Mouse (Mus musculus) heart, postnatal 25 days (tissue): Measurements from ENCODE around the gene Dnah1. TPM values are rescaled to one million over a fixed set of nuclear protein-coding genes. Genes with fewer than 3 reads are reported as not detected.

Experiments
- DNase-seq: peaks from one replicate; pipeline ENCODE4 v3.0.0; 2022; ENCODE audit warnings: low spot score
- intact Hi-C: fragments of 180-260 bp; cut with DNase I; formaldehyde crosslinking; loops from one replicate; pipeline ENCODE4 v1.15.1; 2025
- total RNA-seq, 2 experiments: library from RNA; stranded (reverse); gene quantifications; 2 replicates each; pipeline ENCODE4 v1.2.3; 2021

The Dnah1 gene
- total RNA-seq: under 1 TPM; 0.03 to 0.11 TPM

GRCm38 (mm10) chr14:31323849-31324792 lies at the start of gene Dnah1:
TSS of gene Dnah1 (minus strand) at chr14:31323896.
- DNase-seq: peak; percentile 19
- intact Hi-C loops: loop anchor here (2.0 kb wide), 1 partner anchor 51 kb away; no protein-coding TSS in a partner anchor

- intact Hi-C loops: loop anchor here (5.0 to 10.0 kb wide), 2 partner anchors 97 to 235 kb away; no protein-coding TSS in a partner anchor
- DNase-seq: no peak
These were observed 45.7 kb upstream of the Dnah1 start for GRCm38 (mm10) chr14:31369377-31369776.

DNA sequence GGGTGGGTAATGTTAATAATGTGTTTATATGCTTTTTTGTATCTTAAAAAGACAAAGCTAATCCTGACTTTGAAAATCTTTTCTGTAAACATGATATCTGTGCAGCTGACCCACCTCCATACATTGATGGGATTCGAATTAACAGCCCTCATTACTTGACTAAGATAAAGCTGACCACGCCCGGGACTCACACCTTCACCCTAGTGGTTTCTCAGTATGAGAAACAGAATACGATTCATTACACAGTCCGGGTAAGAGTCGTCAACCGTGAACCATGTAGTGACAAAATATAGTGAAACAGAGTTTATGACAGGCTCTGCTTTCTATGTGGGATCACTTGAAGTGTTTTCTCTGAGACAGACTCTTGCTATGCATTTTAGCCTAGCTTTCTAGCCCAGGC lies 44.3 kb upstream of the Dnah1 start:
- no peak for DNase-seq
- intact Hi-C loops: loop anchor here (5.0 to 10.0 kb wide), 2 partner anchors 96 to 237 kb away; no protein-coding TSS in a partner anchor

DNA sequence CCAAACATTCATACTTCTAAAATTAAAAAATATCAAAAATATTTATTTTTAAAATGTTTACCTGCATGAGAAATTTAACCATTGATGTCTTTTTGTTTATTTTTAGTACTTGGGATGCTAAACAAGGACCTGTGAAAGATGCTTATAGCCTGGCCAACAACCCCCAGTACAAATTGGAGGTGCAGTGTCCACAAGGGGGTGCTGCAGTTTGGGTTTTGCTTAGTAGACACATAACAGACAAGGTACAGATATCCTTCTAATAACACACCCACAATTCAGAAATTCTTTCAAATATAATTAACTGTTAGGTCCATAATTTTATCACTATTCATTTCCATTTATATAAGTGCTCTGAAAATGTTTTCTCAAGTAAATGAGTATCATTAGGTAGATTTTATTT lies 41.7 kb upstream of the Dnah1 start:
- intact Hi-C loops: loop anchor here (2.0 to 10.0 kb wide), 3 partner anchors 93 to 239 kb away; no protein-coding TSS in a partner anchor
- DNase-seq: no peak

- intact Hi-C loops: loop anchor here (2.0 to 10.0 kb wide), 2 partner anchors 108 to 240 kb away; no protein-coding TSS in a partner anchor
- no peak for DNase-seq
These were observed 40.9 kb upstream of the Dnah1 start for GRCm38 (mm10) chr14:31364589-31364988.

DNA sequence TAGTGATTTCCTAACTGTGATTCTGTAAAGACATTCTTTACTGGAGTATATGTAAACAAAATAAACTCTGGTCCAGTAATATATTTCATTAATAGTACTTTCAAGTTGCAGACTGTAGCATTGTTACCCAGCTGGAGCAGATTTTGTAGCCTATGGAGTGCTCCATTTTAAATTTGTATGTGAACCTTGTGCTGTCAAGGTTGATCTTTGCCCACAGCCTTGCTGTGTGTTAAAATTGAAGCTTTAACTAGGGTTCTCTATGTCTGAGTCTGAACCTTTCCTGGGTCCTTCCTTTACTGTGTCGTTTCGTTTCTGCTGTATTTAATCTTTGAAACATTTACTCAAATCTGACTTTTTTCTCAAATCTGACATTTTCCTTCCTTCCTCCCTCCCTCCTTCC lies 38.5 kb upstream of the Dnah1 start:
- intact Hi-C loops: loop anchor here (10.0 kb wide), 1 partner anchor 243 kb away; no protein-coding TSS in a partner anchor

DNA sequence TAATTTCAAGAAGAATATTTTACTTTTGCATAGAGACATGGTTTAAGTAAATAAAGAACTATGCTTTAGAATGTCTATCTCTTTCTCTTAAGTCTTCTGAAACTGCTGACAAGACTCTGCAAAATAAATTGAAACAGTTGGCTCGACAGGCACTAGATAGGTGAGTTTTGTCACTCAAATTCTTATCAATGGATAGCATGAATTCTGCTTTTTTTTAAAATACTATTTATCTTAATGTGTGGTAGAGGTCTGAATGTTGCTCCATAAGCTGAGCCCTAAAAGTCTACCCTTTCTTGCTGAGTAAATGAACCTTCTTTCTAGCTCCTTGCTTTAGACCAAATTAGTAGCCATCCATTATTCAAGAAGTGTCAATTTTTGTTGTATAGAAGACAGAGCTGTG lies 21.7 kb upstream of the Dnah1 start:
- intact Hi-C loops: no loop called here
- no peak for DNase-seq

More for the DNA sequence above, 38.5 kb upstream of the Dnah1 start:
- no peak for DNase-seq

- DNase-seq: no peak
- intact Hi-C loops: no loop called here
These were observed 19.5 kb upstream of the Dnah1 start for GRCm38 (mm10) chr14:31343241-31343640.

- no peak for DNase-seq
- intact Hi-C loops: loop anchor here (5.0 kb wide), 1 partner anchor 86 kb away; the partner anchor contains the start of genes Bap1 and Phf7
These were observed 14.3 kb upstream of the Dnah1 start for GRCm38 (mm10) chr14:31337947-31338346.

- no peak for DNase-seq
- intact Hi-C loops: loop anchor here (5.0 kb wide), 1 partner anchor 85 kb away; the partner anchor contains the start of genes Bap1 and Phf7
These were observed 13.7 kb upstream of the Dnah1 start for GRCm38 (mm10) chr14:31337406-31337805.

- peak; percentile 94 for DNase-seq
- intact Hi-C loops: loop anchor here (5.0 kb wide), 1 partner anchor 84 kb away; the partner anchor contains the start of genes Bap1 and Phf7
These were observed 12.9 kb upstream of the Dnah1 start, which contains the start of gene Capn7 for GRCm38 (mm10) chr14:31336369-31337155. TSS of gene Capn7 (plus strand) at chr14:31336638.

GRCm38 (mm10) chr14:31335765-31336164 lies 12.1 kb upstream of the Dnah1 start:
- intact Hi-C loops: loop anchor here (5.0 kb wide), 1 partner anchor 83 kb away; the partner anchor contains the start of genes Bap1 and Phf7
- DNase-seq: no peak

DNA sequence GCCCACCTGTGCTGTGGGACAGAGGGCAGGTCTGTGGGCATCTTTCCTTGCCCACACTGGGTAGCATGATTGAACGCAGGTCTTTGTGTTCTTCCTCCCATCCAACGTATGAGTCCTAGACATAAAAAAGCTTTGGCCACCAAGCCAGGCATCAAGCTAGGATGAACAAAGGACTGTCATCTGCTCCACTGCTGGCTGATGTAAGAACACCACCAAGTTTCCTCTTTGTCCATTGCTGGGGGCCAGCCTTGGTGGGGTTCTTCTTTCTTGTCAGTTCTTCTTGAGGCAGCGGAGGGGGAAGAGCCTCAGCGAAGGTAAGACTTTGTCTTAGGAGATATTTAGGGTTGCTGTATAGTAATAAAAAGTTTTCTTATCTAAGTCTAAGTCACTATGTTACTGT lies 7.3 kb upstream of the Dnah1 start:
- intact Hi-C loops: no loop called here
- no peak for DNase-seq

DNA sequence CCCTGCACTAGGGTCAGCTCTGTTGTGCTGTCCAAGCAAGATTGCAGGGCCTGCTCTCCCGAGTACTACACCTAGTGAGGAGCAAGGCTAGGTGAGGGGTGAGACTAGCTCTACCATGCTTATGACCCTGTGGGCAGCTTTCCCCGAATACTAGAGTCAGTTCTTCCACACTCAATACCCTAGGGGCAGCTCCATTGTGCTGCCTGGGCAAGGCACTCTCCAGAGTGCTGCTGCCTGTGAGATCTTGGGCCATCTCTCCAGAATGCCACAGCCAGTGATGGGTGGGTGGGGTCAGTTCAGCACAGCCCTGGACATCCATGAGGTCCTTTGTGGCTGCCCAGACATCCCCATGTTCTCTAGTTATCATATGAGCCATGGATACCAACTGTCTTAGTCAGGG lies 6.0 kb upstream of the Dnah1 start:
- no peak for DNase-seq
- intact Hi-C loops: no loop called here

DNA sequence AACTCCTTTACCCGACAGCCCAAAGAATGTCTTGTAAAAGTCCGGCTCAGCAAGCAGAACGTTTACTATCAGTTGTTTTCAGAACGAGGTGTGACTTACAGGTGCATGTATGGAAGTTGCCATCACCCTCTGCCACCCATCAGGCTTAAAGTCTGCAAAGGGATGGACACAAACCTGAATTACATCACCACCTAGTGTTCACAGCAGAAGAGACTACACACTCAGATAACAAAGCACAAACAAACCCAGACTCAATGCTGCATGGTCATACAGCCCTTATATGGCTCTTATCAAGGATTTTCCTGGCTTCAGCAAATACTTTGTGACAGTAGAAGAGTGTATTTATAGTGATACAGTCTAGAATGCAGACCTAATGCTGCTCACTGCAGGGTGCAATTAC lies 4.0 kb upstream of the Dnah1 start:
- intact Hi-C loops: no loop called here
- no peak for DNase-seq

DNA sequence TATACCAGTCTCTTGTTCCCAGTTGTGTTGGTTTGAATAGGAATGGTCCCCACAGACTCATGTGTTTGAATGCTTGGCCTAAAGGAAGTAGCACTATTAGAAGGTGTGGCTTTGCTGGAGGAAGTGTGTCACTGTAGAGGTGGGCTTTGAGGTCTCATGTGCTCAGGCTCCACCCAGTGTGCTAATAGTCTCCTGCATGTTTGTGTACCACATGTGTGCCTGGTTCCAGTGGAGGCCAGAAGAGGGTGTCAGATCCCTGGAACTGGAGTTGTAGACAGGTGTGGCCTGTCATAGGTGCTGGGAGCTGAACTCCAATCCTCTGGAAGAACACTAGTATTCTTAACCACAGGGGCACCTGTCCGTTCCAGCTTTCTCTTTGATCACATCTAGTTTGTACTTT lies 3.5 kb upstream of the Dnah1 start:
- intact Hi-C loops: no loop called here
- no peak for DNase-seq

GRCm38 (mm10) chr14:31326770-31327169 lies 3.1 kb upstream of the Dnah1 start:
- intact Hi-C loops: no loop called here
- no peak for DNase-seq

GRCm38 (mm10) chr14:31325551-31325950 lies 1.9 kb upstream of the Dnah1 start:
- no peak for DNase-seq
- intact Hi-C loops: loop anchor here (2.0 kb wide), 1 partner anchor 53 kb away; no protein-coding TSS in a partner anchor

GRCm38 (mm10) chr14:31324851-31325250 lies 1.2 kb upstream of the Dnah1 start:
- intact Hi-C loops: loop anchor here (2.0 kb wide), 1 partner anchor 52 kb away; no protein-coding TSS in a partner anchor
- DNase-seq: no peak

DNA sequence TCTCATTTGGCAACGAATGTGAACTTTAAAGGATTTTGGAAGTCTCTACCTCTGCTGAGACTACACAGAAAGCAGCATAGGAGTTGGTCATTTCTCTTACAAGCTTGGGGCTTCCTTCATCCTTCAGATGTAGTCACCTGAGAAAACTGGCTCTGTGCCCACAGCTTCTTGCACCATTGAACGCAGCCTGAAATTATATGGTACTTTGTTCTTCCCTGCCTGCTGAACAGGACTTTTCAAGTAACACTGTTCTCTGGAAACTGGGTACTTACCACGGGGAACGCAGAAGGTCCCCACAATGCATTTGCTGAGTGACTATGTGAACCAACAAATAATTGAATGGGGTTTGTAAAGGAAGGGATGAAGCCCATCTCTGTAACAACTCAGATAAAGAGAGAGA lies 507 bp downstream of the Dnah1 start:
- DNase-seq: no peak
- intact Hi-C loops: no loop called here
